Mouse (Mus musculus) kidney, adult 2 months (tissue): ENCODE data around the gene Gm21987.

Experiments used
- CTCF ChIP-seq: fragments of 200-500 bp; conservative IDR thresholded peaks from 2 replicates; pipeline ENCODE4 v1.5.1; 2011; ENCODE audit warnings: low read depth, mild to moderate bottlenecking, control low read depth, low read length, moderate library complexity, mixed read lengths; ENCODE audit not compliant: insufficient read depth, insufficient read length
- POLR2A ChIP-seq: fragments of 200-500 bp; IDR thresholded peaks from one replicate; pipeline ENCODE4 v1.6.1; 2011; ENCODE audit warnings: low read depth, low read length, control low read depth

DNA sequence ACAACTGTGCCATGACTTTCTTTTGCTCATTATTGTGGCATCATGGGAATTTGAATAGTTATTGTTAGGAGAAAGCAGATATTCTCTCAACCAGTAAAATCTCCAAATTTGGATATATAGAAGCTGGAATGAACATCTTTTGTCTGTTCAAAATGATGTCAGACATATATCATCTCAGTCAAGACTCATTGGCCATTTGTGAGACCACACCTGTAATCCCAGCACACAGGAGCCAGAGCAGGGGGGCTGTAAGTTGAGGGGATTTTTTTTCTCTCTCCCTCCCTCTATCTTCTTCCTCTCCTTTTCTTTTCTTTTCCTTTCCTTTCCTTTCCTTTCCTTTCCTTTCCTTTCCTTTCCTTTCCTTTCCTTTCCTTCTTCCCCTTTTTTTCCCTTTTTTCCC, 6.0 kb downstream of the Gm21987 start:
- TF ChIP-seq CTCF, result no peak
- no peak for TF ChIP-seq POLR2A
